Mouse (Mus musculus) telencephalon, adult 2 months (tissue): ENCODE data around the gene Tmem86b.
"Not testable (repeated sequence)": the region's sequence is repeated elsewhere in the genome, so short reads cannot be mapped to it uniquely, and the experiment has no call there.

Experiments
- DNase-seq: peaks from one replicate; pipeline ENCODE4 v3.0.0-alpha.2; 2011; ENCODE audit warnings: low read depth, low spot score

Gene Tmem86b

DNA sequence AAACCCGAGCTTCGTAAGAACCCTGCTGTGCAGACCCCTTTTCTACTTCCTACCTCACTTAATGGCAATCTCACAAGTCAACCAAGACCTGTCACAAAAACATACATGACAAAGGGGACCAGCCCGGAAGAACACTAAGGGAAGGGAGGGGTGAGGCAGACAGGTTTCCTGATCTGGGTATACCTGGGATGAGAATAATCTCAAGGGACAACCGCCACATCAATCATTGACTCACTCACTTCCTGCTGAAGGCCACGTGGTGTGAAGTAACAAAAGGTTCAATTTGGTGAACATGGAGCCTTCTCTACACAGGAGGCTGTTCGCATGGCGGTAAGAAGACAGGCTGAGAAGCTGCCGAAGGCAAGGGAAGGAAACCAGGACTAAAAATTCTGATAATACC, 20.4 kb upstream of the Tmem86b start:
- no peak for DNase-seq

GRCm38 (mm10) chr7:4647992-4648391, 16.8 kb upstream of the Tmem86b start:
- no peak for DNase-seq

GRCm38 (mm10) chr7:4647291-4647690, 16.1 kb upstream of the Tmem86b start:
- no peak for DNase-seq

GRCm38 (mm10) chr7:4646806-4647205, 15.6 kb upstream of the Tmem86b start:
- no peak for DNase-seq

GRCm38 (mm10) chr7:4643225-4643624, 12.0 kb upstream of the Tmem86b start:
- no peak for DNase-seq

DNA sequence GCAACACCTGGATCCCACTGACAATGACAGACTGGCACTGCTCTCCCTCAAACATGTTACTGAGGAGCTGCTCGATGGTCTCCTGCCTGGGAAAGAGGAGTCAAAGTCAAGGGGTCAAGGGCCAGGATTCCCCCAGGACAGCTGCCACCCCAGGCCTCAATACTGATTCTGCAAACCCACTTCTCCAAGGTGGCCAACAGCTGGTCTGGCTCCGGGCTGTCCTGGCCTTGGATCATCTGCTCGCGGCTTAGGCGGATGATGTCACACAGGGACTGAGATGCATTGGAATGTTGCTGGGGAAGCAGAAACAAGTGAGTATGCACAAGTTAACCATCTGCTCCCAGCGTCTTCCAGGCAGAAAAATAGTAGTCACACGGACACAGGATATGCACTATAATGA, 10.7 kb upstream of the Tmem86b start:
- no peak for DNase-seq

- DNase-seq: no peak
These were observed 9.9 kb upstream of the Tmem86b start for GRCm38 (mm10) chr7:4641155-4641554.

DNA sequence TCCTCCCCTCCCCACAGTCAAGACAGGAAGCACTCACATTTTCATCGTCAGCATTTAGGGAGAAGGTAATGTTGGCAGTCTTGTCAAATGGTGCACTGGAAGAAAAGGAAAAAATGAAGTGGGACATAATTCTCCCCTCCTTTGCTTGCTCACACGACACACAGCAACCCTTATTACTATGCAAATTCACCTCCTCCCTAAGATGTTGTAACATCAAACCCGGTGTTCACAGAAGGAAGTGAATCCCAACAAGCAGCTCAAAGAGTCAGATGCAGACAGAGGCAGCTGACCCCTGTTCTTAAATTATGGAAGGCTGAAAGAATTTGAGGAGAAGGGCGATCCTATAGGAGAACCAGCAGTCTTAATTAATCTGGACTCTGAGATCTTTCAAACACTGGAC, 5.0 kb upstream of the Tmem86b start:
- no peak for DNase-seq

GRCm38 (mm10) chr7:4630198-4630597, 1.0 kb downstream of the Tmem86b start:
- DNase-seq: no peak

- no peak for DNase-seq
These were observed 1.6 kb downstream of the Tmem86b start for GRCm38 (mm10) chr7:4629586-4629985.

- DNase-seq: no peak
These were observed 5.3 kb downstream of the Tmem86b start for GRCm38 (mm10) chr7:4625928-4626327.

DNA sequence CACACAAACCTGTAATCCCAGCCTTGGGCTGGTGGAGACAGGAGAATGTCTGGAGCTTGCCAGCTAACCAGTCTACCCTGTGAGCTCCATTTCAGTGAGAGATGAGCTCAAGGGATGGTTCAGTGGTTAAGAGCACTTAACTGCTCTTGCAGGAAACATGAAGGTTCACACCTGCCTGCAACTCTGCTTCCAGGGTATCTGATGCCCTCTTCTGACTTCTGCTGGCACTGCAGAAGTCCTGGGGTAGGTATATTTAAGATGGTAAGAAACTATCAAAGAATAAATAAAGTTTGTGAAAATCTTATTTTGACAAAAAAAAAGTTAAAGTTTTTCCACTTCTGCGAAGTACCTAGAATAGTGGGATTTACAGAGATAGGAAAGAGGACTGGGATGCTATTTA, 6.9 kb downstream of the Tmem86b start:
- peak; percentile 5 for DNase-seq

DNA sequence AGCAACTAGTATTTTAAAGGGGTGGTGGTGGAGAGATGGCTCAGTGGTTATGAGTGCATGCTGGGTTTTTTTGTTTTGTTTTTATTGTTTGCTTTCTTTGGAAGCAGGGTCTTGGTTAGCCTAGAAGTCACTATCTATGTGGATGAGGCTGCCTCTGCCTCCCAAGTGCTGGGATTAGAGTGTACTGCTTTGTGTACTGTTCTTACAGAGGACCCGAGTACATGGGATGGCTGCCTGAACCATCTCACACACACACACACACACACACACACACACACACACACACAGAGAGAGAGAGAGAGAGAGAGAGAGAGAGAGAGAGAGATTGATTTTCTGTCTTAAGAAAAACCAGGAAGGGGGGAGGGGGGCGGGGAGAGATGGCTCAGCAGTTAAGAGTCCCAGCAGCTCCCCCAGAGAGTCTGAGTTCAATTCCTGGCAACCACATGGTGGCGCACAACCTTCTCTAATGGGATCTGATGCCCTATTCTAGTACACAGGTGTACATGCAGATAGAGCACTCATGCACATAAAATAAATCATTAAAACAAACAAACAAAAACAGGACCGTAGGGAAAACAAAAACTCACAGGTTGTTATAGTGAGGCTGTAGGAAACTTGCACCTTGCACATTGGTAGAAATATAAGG, 7.6 kb downstream of the Tmem86b start:
- peak; percentile 18 for DNase-seq

GRCm38 (mm10) chr7:4619979-4620378, 11.2 kb downstream of the Tmem86b start:
- no peak for DNase-seq

- no peak for DNase-seq
These were observed 17.4 kb downstream of the Tmem86b start for GRCm38 (mm10) chr7:4613740-4614403.

DNA sequence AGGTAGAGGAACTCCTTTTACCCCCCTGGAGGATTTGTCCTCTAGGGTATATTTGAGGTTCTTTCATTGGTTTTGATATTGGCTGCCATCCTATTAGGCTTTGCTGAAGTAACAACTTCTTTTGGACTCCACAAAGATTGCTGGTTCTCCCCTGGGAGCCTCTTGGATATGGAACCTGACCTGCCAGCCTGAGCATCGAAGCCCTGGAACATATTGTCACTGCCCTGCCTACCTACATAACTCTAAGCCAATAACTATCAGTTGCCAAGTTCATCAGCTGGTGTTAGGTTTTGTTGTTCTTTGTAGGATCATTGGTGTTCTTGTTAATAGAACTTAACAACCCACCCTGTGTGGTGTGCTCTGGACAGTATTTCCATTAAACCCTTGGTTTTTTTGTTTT, 18.3 kb downstream of the Tmem86b start:
- DNase-seq: no peak

GRCm38 (mm10) chr7:4612386-4612785, 18.8 kb downstream of the Tmem86b start:
- DNase-seq: no peak

- DNase-seq: no peak
These were observed 19.3 kb downstream of the Tmem86b start for GRCm38 (mm10) chr7:4611921-4612341.

GRCm38 (mm10) chr7:4611511-4611910, 19.7 kb downstream of the Tmem86b start:
- DNase-seq: no peak

DNA sequence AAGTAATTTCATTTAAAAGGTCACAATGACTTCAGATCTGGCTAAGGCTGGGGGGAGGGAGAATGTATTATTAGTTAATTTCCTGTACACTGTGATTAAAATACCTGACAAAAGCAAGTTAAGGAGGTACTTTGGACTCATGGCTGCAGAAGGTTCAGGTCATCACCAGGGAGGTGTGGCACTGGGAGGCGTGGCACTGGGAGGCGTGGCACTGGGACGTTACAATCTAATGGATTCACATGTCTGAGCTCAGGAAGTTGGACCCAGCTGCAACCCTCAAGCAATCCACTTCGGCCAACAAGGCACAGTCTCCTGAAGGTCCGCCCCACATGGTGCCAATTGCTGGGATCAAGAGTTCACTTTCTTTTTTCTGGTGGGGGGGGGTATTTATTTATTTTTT, 23.2 kb downstream of the Tmem86b start:
- no peak for DNase-seq

DNA sequence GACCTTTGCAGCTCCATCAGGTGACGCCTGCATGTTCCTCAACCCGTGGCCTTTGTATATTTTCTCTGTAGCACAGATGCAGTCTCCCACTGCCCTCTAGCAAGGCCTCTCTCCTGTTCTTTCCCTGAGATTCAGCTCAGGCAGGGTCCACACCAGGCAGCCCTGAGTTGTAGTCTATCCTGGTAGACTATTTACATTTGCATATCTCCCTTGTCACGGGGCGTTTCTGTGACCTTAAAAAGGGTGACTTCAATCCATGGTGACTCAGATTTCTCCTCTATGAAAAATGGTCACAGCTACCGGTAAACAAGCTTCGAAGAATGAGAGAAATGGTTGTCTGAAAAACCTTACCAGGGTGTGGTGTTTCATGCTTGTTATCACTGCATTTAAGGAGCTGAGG, 27.3 kb downstream of the Tmem86b start, which contains the start of gene Ptprh:
TSS of gene Ptprh (minus strand) at position 169 of the 400 bp plus-strand sequence.
- DNase-seq: no peak

- DNase-seq: no peak
These were observed 28.3 kb downstream of the Tmem86b start for GRCm38 (mm10) chr7:4602969-4603368.

DNA sequence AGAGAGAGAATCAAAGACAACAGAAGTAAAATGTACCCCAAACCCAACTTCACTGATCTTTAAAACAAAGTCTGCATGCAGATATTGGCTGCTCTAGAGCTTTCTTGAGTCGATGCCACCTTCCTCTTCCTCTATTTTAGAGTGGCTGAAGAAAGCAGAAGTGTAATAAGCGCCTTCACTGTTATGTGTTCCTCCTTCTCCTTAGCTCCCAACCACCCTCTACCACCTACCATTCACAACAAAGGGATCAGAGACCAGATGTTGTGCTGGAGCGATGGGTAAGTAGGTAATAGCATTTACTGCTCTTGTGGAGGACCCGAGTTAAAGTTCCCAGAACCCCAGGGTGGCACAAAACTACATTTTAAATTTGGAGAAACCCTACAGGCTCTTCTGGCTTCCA, 34.2 kb downstream of the Tmem86b start:
- not testable (repeated sequence) for DNase-seq
